Mouse (Mus musculus) effector memory CD4-positive, alpha-beta T cell, adult 5 months (primary cell): ENCODE data around the gene Chrna5. TPM values are rescaled to one million over a fixed set of nuclear protein-coding genes. Genes with fewer than 3 reads are reported as not detected.

Experiments
- polyA plus RNA-seq: library from polyadenylated mRNA; unstranded; fragments of 100-300 nt; shearing (Covaris generic); gene quantifications from one replicate; pipeline ENCODE4 v1.2.1, GENCODE M21; 2017

The Chrna5 gene
- not detected for polyA plus RNA-seq

GRCm38 (mm10) chr9:54980674-54981073, at the start of gene Chrna5:
Chrna5 (plus strand) TSS chr9:54980880.

GRCm38 (mm10) chr9:54950575-54951321, 29.9 kb upstream of the Chrna5 start, which contains the start of the genes Psma4 and AY074887:
Psma4 (plus strand) TSS chr9:54950790.
AY074887 (minus strand) TSS chr9:54950998.

GRCm38 (mm10) chr9:55026275-55026663, 45.6 kb downstream of the Chrna5 start, which contains the start of gene Chrna3:
Chrna3 (minus strand) TSS chr9:55026562.

GRCm38 (mm10) chr9:55048211-55048880, 67.7 kb downstream of the Chrna5 start, which contains the start of gene Chrnb4:
Chrnb4 (minus strand) TSS chr9:55048779.

Other genes starting within 250 kb of the Chrna5 start
- gene Wdr61, start 246.4 kb upstream of the Chrna5 start, polyA plus RNA-seq = 58.7 TPM
- gene Crabp1, start 216.1 kb upstream of the Chrna5 start, polyA plus RNA-seq = not detected
- 15.2 TPM for gene Ireb2, start 117.1 kb upstream of the Chrna5 start, polyA plus RNA-seq
- gene Hykk, start 63.6 kb upstream of the Chrna5 start, polyA plus RNA-seq = 0.34 TPM
- 115 TPM for gene Psma4, start 30.1 kb upstream of the Chrna5 start, polyA plus RNA-seq
- gene AY074887, start 29.9 kb upstream of the Chrna5 start, polyA plus RNA-seq = 0.67 TPM
- gene Chrna3, start 45.7 kb downstream of the Chrna5 start, polyA plus RNA-seq = 0.11 TPM
- not detected for gene Chrnb4, start 67.9 kb downstream of the Chrna5 start, polyA plus RNA-seq
- 54.3 TPM for gene Ube2q2, start 168.0 kb downstream of the Chrna5 start, polyA plus RNA-seq
- gene Fbxo22, start 228.0 kb downstream of the Chrna5 start, polyA plus RNA-seq = 24.8 TPM